Mouse (Mus musculus): ENCODE measurements around the gene Avpi1.

GRCm38 (mm10) chr19:42085690-42086089 is 43.2 kb downstream of the Avpi1 start:
- TF ChIP-seq CTCF (IDR thresholded peaks at IDR 0.05; ENCODE audit: borderline replicate concordance, insufficient read depth, low read depth, low read length) (no peak), POLR2A (IDR thresholded peaks at IDR 0.05; ENCODE audit: borderline replicate concordance, insufficient read depth, low read length) (no peak)

Data from cerebellum, adult 2 months (tissue).